Mouse (Mus musculus) liver, adult 2 months (tissue): ENCODE measurements around the gene BC067074. TPM values are rescaled to one million over a fixed set of nuclear protein-coding genes. Genes with fewer than 3 reads are reported as not detected.

ENCODE experiments used
- DNase-seq: peaks from one replicate; pipeline ENCODE4 v3.0.0-alpha.2; 2011; ENCODE audit warnings: low read depth, low spot score; ENCODE audit errors: extremely low read depth
- H3K27ac ChIP-seq: fragments of 200-500 bp; replicated peaks from 2 replicates; pipeline ENCODE4 v1.5.1; 2012; ENCODE audit warnings: low read depth, mild to moderate bottlenecking, control low read depth, inconsistent platforms, low read length; ENCODE audit not compliant: insufficient read depth
- H3K27me3 ChIP-seq: fragments of 200-500 bp; 2 replicates; pipeline ENCODE4 v1.6.1; 2012; ENCODE audit warnings: mild to moderate bottlenecking, moderate library complexity, low read length, inconsistent platforms; ENCODE audit not compliant: control insufficient read depth, insufficient read depth
- H3K36me3 ChIP-seq: fragments of 200-500 bp; 2 replicates; pipeline ENCODE4 v1.6.1; 2012; ENCODE audit warnings: low read length, inconsistent platforms; ENCODE audit not compliant: control insufficient read depth, insufficient read depth
- H3K4me1 ChIP-seq: fragments of 200-500 bp; 2 replicates; pipeline ENCODE4 v1.6.1; 2011; ENCODE audit warnings: low read length; ENCODE audit not compliant: control insufficient read depth, insufficient read depth
- H3K4me3 ChIP-seq: fragments of 200-500 bp; 2 replicates; pipeline ENCODE4 v1.5.1; 2011; ENCODE audit warnings: low read depth, mild to moderate bottlenecking, control low read depth, low read length, moderate library complexity; ENCODE audit not compliant: insufficient read depth
- H3K79me2 ChIP-seq: fragments of 200-500 bp; 2 replicates; pipeline ENCODE4 v1.6.1; 2012; ENCODE audit warnings: inconsistent platforms, mild to moderate bottlenecking, low read length, moderate library complexity; ENCODE audit not compliant: control insufficient read depth, insufficient read depth
- H3K9ac ChIP-seq: fragments of 200-500 bp; 2 replicates; pipeline ENCODE4 v1.6.1; 2012; ENCODE audit warnings: low read depth, mild to moderate bottlenecking, control low read depth, inconsistent platforms, low read length
- CTCF ChIP-seq: fragments of 200-500 bp; IDR thresholded peaks from 2 replicates; pipeline ENCODE4 v1.5.1; 2011; ENCODE audit warnings: low read depth, low read length, control low read depth
- POLR2A ChIP-seq: fragments of 200-500 bp; IDR thresholded peaks from 2 replicates; pipeline ENCODE4 v1.6.1; 2011; ENCODE audit warnings: low read length, control low read depth; ENCODE audit not compliant: insufficient read depth; ENCODE audit errors: extremely low read depth
- WGBS: fragments of 180-500 bp; shearing (Covaris S2); methylation state at CpG from one replicate; pipeline ENCODE4 v1.1.7; 2018; 5-methylcytosine and 5-hydroxymethylcytosine counted together
- polyA plus RNA-seq: library from polyadenylated mRNA; depleted of rRNA; stranded (reverse); fragments of >200 nt; gene quantifications from 2 replicates; pipeline ENCODE4 v1.2.3, GENCODE M21; 2012
- total RNA-seq: library from RNA; depleted of rRNA; stranded (reverse); fragments of >200 nt; gene quantifications from 2 replicates; pipeline ENCODE4 v1.2.3, GENCODE M21; 2014

BC067074 gene
- total and polyA plus RNA-seq, 2 experiments, result 0.09 TPM; not detected in 1

DNA sequence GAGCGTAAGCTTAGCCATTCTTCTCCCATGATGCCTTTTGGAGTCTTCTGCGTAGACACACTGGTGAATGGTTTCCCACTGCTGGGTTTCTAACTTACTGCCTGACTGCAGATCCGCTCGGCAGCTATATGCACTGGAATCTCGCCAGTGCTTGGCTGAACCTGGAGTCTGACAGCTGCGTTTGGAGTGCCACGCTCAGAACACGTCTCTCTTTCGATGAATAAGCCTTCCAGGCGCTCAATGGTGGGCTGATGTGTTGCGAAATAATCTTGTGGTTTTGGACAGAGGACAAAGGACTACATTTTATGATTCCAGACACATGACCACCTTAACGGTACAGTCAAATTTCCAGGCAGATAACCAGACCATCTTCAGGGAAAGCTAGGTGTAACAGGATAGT is 30.1 kb upstream of the BC067074 start:
- no peak overlapping the region for H3K27ac ChIP-seq
- H3K36me3 ChIP-seq, result no peaks in the 10 kb centered on the region
- 41% methylated on average over 12 of the region's 12 CpGs for WGBS
- no peak overlapping the region for H3K9ac ChIP-seq
- H3K27me3 ChIP-seq, result no peaks in the 10 kb centered on the region
- DNase-seq, result no peak
- TF ChIP-seq POLR2A (no peak), CTCF (no peak)
- H3K4me1 ChIP-seq, result no peaks in the 10 kb centered on the region
- no peak overlapping the region for H3K4me3 ChIP-seq
- no peaks in the 10 kb centered on the region for H3K79me2 ChIP-seq

DNA sequence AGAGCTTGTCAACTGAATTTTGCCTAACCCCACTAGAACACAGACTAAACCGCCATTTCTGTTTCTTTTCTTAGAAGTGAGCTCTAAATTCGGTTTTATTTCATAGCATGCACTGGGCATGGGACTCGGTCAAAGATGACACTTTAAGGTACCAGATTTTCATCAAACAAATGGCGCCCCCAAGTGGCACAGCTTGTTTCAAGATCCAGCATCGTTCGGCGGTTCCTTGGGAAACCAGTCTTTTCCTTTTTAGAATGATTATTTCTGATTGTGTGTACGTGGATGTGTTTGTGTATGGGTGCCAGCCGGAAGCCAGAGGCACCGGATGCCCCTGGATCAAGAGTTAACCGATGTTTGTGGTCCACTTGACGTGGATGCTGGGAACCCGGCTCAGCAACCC is 27.7 kb upstream of the BC067074 start:
- Histone ChIP-seq H3K4me3 (no peak overlapping the region), H3K9ac (no peak overlapping the region), H3K27me3 (no peaks in the 10 kb centered on the region), H3K36me3 (no peaks in the 10 kb centered on the region), H3K27ac (no peak overlapping the region), H3K79me2 (no peaks in the 10 kb centered on the region), H3K4me1 (no peaks in the 10 kb centered on the region)
- WGBS, result 27% methylated on average over 13 of the region's 13 CpGs
- DNase-seq, result peak; percentile 6
- TF ChIP-seq POLR2A (no peak), CTCF (peak; percentile 31; the same call in 1 of the 2 replicates)

DNA sequence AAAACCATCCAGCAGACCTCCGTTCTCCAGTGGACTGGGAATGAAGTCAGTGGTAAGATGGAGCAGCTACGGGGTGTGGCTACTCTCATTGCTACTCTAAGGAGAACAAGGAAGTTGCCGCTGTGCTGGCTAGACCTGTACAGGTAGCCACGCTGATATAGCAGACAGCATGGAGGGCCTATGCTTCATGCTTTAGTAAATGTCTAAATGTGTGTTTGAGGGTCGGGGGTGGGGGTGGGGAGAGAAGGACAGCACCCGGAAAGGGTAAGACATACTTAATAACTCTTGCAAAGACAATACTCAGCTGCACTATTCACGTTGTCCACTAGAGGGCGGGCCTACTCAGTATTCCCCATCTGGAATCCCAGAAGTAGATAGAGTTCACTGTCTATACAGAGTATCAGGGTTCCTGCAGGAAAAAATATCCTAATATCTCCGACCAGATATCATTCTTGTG is 26.4 kb upstream of the BC067074 start:
- Histone ChIP-seq H3K36me3 (no peaks in the 10 kb centered on the region), H3K79me2 (no peaks in the 10 kb centered on the region), H3K27ac (no peak overlapping the region), H3K4me1 (no peaks in the 10 kb centered on the region), H3K9ac (no peak overlapping the region), H3K4me3 (no peak overlapping the region), H3K27me3 (no peaks in the 10 kb centered on the region)
- peak; percentile 60 for TF ChIP-seq CTCF
- no peak for TF ChIP-seq POLR2A
- WGBS, result 26% methylated on average over 9 of the region's 9 CpGs
- peak; percentile 55 for DNase-seq

DNA sequence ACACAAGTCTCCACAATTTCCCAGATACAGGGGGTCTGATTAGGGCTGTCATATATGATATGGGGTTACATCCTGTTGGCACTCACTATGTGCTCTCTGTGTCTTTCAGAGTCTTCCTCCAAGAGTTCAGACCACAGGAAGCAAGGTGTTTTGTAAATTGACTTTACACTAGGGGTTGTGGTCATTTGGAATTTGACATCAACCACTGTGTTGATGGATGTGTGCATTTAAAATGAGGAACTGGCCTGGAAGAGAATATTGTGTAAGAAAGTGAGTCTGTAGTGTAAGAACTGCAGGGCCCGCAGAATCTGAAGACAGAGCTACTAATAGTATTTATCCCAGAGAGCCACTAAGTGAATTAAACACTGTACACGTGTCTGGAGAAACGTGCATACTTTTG is 25.8 kb upstream of the BC067074 start:
- Histone ChIP-seq H3K9ac (no peak overlapping the region), H3K36me3 (no peaks in the 10 kb centered on the region), H3K27me3 (no peaks in the 10 kb centered on the region), H3K27ac (no peak overlapping the region), H3K4me3 (no peak overlapping the region), H3K79me2 (no peaks in the 10 kb centered on the region), H3K4me1 (no peaks in the 10 kb centered on the region)
- DNase-seq, result no peak
- 71% methylated on average over 3 of the region's 3 CpGs for WGBS
- TF ChIP-seq CTCF (no peak), POLR2A (no peak)

DNA sequence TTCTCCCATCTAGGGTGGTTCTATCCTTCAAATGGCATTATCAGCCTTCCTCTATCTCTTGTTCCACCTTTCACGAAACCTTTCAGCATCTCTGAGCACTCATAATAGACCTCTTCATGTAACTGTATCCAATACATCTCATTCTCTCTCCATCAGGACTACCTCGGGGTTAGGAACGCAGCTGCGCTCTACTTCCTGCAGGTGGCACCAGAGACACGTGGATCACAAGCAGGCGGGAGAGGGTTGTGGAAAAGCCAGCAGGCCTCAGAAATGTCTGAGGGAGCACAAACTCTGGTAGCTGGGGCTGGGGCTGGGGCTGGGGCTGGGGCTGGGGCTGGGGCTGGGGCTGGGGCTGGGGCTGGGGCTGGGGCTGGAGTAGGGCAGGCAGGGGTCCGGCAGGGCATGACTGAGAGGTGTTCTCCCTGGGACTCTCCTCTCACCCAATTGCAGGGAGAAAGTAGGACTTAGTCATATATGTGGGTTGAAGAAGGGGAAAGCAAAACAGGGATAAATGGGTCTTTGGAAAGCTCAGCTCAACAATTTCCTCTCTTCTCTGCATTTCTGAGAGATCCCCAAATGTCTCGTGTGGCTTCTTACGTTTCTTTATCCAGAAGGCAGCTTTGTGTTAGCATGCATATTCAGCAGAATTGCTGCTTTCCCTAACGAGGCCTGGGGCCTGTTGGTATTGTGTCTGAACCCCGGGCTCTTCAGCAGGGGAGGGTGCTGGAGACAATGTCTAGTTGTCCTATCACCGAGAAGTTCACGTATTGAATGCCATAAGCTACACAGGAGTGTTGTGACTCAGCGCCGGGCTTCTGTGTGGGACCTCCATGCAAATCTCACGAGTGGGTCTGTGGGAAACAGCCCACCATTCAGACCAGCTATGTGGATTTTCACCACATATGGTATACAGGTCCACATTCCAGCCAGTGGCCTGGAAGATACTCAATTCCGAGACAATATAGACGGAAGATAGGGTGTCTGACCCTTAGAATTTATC is 22.9 kb upstream of the BC067074 start:
- Histone ChIP-seq H3K79me2 (no peaks in the 10 kb centered on the region), H3K4me1 (no peaks in the 10 kb centered on the region), H3K36me3 (no peaks in the 10 kb centered on the region), H3K27ac (no peak overlapping the region), H3K9ac (no peak overlapping the region), H3K4me3 (no peak overlapping the region), H3K27me3 (no peaks in the 10 kb centered on the region)
- no peak for TF ChIP-seq POLR2A
- TF ChIP-seq CTCF, result peak; percentile 96
- 61% methylated on average over 18 of the region's 18 CpGs for WGBS
- DNase-seq, result peak; percentile 30

DNA sequence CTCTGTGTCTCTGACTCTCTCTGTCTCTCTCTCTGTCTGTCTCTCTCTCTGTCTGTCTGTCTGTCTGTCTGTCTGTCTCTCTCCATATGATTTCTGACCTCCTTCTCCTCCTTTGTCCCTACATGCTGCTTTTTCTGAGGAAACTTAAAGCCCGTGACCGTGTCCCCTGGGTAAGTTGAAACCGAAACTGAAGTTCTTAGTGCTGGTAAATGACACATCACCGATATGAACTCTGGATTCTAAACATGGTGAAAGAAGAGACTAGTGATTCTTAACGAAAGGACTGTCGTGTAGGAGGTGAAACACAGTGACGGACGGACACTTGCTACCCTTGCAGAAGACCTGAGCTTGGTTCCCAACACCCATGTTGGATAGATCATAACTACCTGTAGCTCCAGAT is 21.8 kb upstream of the BC067074 start:
- Histone ChIP-seq H3K4me1 (no peaks in the 10 kb centered on the region), H3K27ac (no peak overlapping the region), H3K9ac (no peak overlapping the region), H3K4me3 (no peak overlapping the region), H3K79me2 (no peaks in the 10 kb centered on the region), H3K36me3 (no peaks in the 10 kb centered on the region), H3K27me3 (no peaks in the 10 kb centered on the region)
- no peak for DNase-seq
- no peak for TF ChIP-seq POLR2A
- TF ChIP-seq CTCF, result no peak
- WGBS, result 87% methylated on average over 8 of the region's 8 CpGs
